Mouse (Mus musculus) brown adipose tissue, adult 24 weeks (tissue): ENCODE data around the gene Lzic. TPM values are rescaled to one million over a fixed set of nuclear protein-coding genes. Genes with fewer than 3 reads are reported as not detected.

Experiments
- H3K27ac ChIP-seq: fragments of 200-500 bp; replicated peaks from 2 replicates; pipeline ENCODE4 v1.5.1; 2012; ENCODE audit warnings: low read depth, mild to moderate bottlenecking, low read length
- H3K4me1 ChIP-seq: fragments of 200-500 bp; 2 replicates; pipeline ENCODE4 v1.6.1; 2012; ENCODE audit warnings: low read length, mixed read lengths; ENCODE audit not compliant: control insufficient read depth, insufficient read depth, insufficient read length
- H3K4me3 ChIP-seq: fragments of 200-500 bp; 2 replicates; pipeline ENCODE4 v1.5.1; 2012; ENCODE audit warnings: low read depth, mild to moderate bottlenecking, low read length, moderate library complexity; ENCODE audit not compliant: insufficient read depth
- polyA plus RNA-seq: library from polyadenylated mRNA; stranded (reverse); fragments of >200 nt; gene quantifications from 2 replicates; pipeline ENCODE4 v1.2.4, GENCODE M21; 2012; ENCODE audit not compliant: missing spikeins, insufficient read depth, insufficient read length

Gene Lzic
- 40.2 and 40.9 TPM in 2 replicates for polyA plus RNA-seq

GRCm38 (mm10) chr4:149485053-149485824, at the start of gene Lzic, which contains the start of gene Nmnat1:
Gene Lzic, plus strand, starts transcription at chr4:149485229.
Gene Nmnat1, minus strand, starts transcription at chr4:149485202.
- H3K4me1 ChIP-seq, result no peaks in the 10 kb centered on the region
- peak within 1 kb of the TSS; percentile 96 for H3K27ac ChIP-seq
- peak within 1 kb of the TSS; percentile 76 for H3K4me3 ChIP-seq

DNA sequence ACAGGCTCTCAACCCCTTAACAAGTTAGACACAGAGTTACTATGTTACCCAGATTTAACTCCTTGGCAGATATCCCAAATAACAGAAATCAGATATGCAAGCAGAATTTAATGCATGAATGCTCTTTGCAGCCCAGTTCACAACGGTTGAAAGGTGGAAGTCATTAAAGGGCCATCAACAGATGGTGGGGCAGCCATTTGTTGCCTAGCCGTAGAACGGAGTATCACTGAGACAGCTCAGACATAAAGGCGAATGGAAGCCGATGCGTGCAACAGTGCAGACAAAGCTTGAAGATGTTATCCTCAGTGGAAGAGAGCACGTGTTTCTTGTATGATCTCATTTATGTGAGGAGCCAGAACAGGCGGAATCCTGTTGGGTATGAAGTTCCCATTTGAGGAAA, 44.5 kb upstream of the Lzic start:
- no peak overlapping the region for H3K4me3 ChIP-seq
- no peak overlapping the region for H3K27ac ChIP-seq
- peaks cover 2% of the 10 kb centered on the region; the same call in 1 of the 2 replicates for H3K4me1 ChIP-seq

DNA sequence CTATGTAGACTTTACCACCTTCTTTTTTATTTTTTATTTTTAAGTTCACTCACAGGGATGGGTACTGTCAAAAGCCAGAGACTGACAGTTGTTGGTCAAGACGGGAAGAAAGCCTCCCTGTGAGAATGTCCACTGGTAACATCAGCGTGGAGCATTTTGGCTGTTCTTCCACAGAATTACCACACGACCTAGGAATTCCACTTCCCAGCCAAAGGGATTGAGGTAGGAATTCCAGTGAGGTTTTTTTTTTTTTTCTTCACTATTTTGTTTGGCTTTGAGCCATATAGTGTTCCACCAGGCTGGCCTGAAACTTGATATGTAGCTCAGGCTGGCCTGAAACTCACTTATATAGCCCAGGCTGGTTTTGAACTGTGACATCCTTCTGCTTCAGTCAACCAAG, 42.6 kb upstream of the Lzic start:
- Histone ChIP-seq H3K27ac (0 out of 2 replicates have a peak overlapping the region, but pooled peaks have one; percentile 4), H3K4me1 (peaks cover 2% of the 10 kb centered on the region; the same call in 1 of the 2 replicates), H3K4me3 (no peak overlapping the region)

DNA sequence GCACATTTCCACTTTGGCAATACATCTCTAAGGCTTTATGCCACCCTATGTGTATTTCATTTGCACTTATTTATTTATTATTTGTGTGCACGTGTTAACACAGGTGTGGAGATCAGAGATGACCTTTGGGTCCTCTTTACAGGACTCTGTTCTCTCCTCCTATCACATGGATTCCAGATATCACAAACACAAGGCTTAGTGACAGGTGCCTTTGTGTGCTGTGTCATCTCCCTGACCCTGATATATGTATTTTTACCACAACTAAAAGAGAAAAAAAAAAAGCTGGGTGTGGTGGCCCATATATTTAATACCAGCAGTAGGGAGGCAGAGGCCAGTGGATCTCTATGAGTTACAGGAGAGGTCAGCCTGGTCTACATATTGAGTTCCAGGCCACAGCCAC, 40.6 kb upstream of the Lzic start:
- Histone ChIP-seq H3K27ac (no peak overlapping the region), H3K4me1 (peaks cover 2% of the 10 kb centered on the region; the same call in 1 of the 2 replicates), H3K4me3 (no peak overlapping the region)

DNA sequence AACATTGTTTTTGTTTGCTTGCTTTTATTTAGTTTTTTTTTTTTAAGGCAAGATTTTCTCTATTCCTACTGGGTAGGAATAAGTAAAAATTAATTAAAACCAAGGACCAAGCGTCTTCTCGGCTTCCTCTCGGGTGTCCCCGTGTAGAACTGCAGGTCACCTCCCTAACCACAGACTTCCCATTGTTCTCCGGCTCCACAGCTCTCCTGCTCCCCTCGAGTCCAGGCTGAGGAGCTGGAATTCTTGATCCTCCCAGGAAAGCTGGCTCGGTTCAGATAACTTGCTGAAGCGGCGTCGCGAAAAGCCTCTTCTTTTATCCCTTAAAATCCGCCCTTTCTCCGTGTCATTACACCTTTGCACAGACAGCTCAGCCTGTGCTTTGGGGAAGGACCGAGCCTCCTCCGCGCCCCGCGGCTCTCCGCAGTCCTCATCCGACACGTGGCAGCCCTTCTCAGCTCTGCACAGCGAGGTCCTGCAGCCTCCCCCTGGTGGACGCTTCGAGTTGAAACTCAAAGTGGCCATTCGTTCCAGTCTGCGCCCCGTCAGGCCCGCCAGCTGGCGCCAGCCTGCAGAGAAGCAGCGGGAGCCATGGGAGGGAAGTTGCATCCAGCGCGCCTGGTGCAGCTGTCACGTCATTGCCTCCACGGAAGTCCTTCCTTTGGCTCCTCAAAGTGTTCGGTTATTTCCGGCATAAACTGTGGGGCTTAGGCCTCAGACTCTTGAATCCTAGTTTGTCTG, 39.9 kb upstream of the Lzic start:
- Histone ChIP-seq H3K27ac (peak overlapping the region; percentile 51), H3K4me1 (peaks cover 2% of the 10 kb centered on the region; the same call in 1 of the 2 replicates), H3K4me3 (peak overlapping the region; percentile 41)

- Histone ChIP-seq H3K27ac (0 out of 2 replicates have a peak overlapping the region, but pooled peaks have one; percentile 8), H3K4me1 (peaks cover 4% of the 10 kb centered on the region), H3K4me3 (no peak overlapping the region)
These were observed 39.2 kb upstream of the Lzic start for GRCm38 (mm10) chr4:149445868-149446267.

GRCm38 (mm10) chr4:149446309-149446708, 38.7 kb upstream of the Lzic start:
- Histone ChIP-seq H3K4me1 (peaks cover 4% of the 10 kb centered on the region), H3K27ac (0 out of 2 replicates have a peak overlapping the region, but pooled peaks have one; percentile 8)

DNA sequence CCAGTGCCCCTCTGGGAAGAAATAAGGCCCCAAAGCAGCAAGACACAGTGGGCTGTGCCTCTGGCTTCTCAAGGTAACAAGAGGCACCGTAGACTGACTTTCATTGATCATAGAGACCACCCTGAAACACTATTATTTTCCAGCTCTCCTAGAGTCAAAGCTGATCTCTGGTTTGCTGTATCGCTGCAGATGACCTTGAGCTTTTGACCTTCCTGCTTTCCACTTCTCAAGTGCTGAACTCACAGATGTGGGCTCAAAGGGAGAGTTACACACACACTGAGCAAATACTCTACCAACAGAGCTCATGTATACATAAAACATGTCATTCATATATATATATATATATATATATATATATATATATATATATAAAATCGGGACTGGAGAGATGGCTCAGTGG, 34.4 kb upstream of the Lzic start:
- H3K27ac ChIP-seq, result no peak overlapping the region
- H3K4me3 ChIP-seq, result no peak overlapping the region
- peaks cover 4% of the 10 kb centered on the region for H3K4me1 ChIP-seq

More at GRCm38 (mm10) chr4:149446309-149446708, 38.7 kb upstream of the Lzic start:
- no peak overlapping the region for H3K4me3 ChIP-seq

DNA sequence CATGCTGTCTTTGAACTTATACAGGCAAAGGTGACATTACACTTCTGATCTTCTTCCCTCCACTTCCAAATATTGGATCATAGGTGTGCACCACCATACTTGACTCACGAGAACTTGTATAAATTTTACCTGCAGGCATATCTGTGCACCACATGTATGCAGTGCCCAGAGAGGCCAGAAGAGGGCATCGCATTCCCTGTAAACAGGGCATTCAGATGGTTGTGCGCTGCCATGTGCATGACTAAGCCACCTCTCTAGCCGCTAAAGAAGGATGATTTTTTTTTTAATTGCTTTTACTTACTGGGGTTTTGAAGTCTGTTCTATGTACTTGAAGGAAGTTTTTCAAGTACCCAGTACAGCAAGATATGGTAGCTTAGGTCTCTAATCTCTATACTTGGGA, 31.4 kb upstream of the Lzic start:
- peak overlapping the region; percentile 49 for H3K4me3 ChIP-seq
- no peak overlapping the region for H3K27ac ChIP-seq
- peaks cover 19% of the 10 kb centered on the region for H3K4me1 ChIP-seq

GRCm38 (mm10) chr4:149454263-149454662, 30.8 kb upstream of the Lzic start:
- Histone ChIP-seq H3K27ac (peak overlapping the region; percentile 82), H3K4me1 (peaks cover 24% of the 10 kb centered on the region), H3K4me3 (peak overlapping the region; percentile 49)

- peaks cover 24% of the 10 kb centered on the region for H3K4me1 ChIP-seq
- peak within 1 kb of the TSS; percentile 49 for H3K4me3 ChIP-seq
- peak within 1 kb of the TSS; percentile 82 for H3K27ac ChIP-seq
These were observed 30.1 kb upstream of the Lzic start, which contains the start of gene Rbp7 for GRCm38 (mm10) chr4:149454879-149455278. Gene Rbp7, minus strand, starts transcription at chr4:149454978.

- H3K4me1 ChIP-seq, result peaks cover 30% of the 10 kb centered on the region
- peak overlapping the region; percentile 34 for H3K4me3 ChIP-seq
- peak overlapping the region; percentile 98 for H3K27ac ChIP-seq
These were observed 27.9 kb upstream of the Lzic start for GRCm38 (mm10) chr4:149457163-149457562.

DNA sequence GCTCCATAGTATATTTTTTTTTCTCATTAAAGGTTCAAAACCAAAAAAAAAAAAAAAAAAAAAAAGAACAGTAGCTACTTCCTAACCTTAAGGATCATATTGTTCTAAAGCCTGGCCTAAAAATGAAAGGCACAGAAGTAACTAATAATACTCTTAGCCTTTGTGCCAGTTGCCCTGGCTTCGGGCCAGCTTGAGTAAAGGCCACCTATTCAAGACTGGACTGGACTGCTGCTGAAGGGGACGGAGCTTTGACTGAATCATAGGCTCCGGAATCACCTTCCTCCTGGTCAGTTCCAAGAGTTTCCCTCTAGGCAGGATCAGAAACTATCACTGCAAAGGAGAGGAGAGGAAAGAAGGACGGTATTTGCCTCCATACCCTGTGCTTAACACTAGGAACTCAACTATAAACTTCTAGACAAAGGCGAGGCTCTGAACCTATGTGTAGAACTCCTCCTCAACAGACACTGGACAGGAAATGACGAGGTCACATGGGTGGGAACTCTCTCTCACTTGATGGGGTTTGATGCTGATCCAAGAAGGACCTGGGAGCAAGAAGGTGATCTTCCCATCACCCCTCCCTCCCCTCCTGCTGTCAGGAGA, 27.1 kb upstream of the Lzic start:
- H3K4me1 ChIP-seq, result peaks cover 36% of the 10 kb centered on the region
- peak overlapping the region; percentile 99 for H3K27ac ChIP-seq
- peak overlapping the region; percentile 30 for H3K4me3 ChIP-seq

DNA sequence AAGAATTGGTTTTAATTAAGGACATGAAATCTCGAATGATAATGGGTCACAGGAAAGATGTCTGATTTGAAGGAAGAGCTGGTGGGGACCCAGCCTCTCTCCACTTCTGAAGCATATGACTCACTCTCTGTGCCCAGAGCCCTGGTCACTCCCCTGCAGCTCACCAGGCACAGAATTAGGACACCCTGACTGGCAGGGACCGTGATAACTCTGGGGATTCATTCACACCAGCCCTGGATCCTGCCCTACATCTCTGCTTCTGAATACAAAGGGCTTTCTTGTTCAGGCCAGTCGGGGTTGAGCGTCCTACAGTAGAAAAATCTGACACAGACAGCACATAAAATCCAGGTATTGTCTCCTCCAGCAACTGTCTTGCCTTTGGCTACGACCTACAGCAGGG, 26.5 kb upstream of the Lzic start:
- H3K4me1 ChIP-seq, result peaks cover 37% of the 10 kb centered on the region
- H3K4me3 ChIP-seq, result no peak overlapping the region
- peak overlapping the region; percentile 99 for H3K27ac ChIP-seq

GRCm38 (mm10) chr4:149459425-149459824, 25.6 kb upstream of the Lzic start:
- peaks cover 38% of the 10 kb centered on the region for H3K4me1 ChIP-seq
- H3K4me3 ChIP-seq, result no peak overlapping the region
- no peak overlapping the region for H3K27ac ChIP-seq
